Mouse (Mus musculus): ENCODE data around the gene Cer1. TPM values are rescaled to one million over a fixed set of nuclear protein-coding genes. Genes with fewer than 3 reads are reported as not detected.

Gene Cer1
- polyA plus RNA-seq (2017; shearing (Covaris generic)): not detected

GRCm38 (mm10) chr4:82884636-82885534 lies at the start of gene Cer1:
Gene Cer1 (minus strand): TSS chr4:82885148.

DNA sequence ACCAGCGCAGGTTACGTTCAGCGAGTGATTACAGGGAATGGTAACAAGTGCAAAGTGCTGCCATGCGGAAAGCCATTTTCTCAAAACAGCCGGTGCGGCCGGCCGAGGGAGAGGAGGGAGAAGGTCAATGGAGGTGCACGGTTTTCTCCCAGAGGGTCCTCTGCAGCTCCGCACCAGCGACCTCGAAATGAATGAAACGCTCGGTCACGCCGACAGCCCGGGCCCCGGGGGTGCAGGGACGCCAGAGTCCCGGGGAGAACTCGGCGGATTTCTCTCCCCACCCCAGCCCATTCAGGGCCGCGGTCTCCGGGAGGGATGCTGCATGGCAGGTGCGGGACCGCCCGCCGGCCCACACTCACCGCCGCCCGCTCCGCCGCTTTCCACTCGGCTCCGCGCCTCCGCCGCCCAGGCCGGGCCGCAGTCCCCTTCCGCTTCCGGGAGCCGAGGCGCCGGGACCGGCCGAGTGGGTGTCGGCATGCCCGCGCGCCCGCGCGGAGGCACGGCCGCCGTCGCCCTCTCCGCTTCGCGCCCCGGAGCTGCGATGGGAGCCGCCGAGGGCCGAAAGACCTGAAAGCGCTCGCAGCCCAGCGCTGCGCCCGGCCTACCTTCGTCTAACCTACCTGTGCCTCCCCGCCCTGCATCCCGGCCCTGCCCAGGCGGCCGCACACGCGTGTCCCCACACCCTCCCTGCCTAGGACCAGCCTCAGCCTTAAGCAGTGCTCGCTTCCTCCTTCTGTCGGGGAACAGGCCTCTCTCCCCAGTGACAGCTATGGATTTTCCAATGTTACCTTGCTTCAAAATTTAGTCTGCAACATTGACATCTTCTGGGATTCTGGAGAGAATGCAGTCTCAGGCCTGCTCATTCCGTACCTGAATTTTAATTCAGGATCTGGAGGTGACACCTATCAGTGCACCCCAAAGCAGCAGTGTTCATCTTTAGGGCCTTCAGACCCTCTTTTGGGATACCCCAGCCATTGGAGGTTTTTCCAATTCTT lies 25.5 kb downstream of the Cer1 start, which contains the start of gene Zdhhc21:
Zdhhc21 (minus strand) TSS at position 828 of the 995 bp plus-strand sequence.

Other genes starting within 250 kb of the Cer1 start
- gene Nfib, start 179.4 kb downstream of the Cer1 start, polyA plus RNA-seq (2017; shearing (Covaris generic)): 0.12 TPM
- gene Zdhhc21, start 25.2 kb downstream of the Cer1 start, polyA plus RNA-seq (2017; shearing (Covaris generic)): 11.0 TPM
- gene Frem1, start 167.2 kb upstream of the Cer1 start, polyA plus RNA-seq (2017; shearing (Covaris generic)): not detected